Mouse (Mus musculus) liver, embryonic 16.5 days (tissue): ENCODE measurements around the gene Tex14. TPM values are rescaled to one million over a fixed set of nuclear protein-coding genes. Genes with fewer than 3 reads are reported as not detected.
A peak's percentile ranks its signal among the peaks of the same experiment; 100 is the strongest.
"Not testable (repeated sequence)": the region's sequence is repeated elsewhere in the genome, so short reads cannot be mapped to it uniquely, and the experiment has no call there.

Source experiments
- ATAC-seq: fragments of 200-750 bp; cut with Nextera tagmentation; 2 replicates; pipeline ENCODE4 v1.8.0; 2017; ENCODE audit warnings: low read depth, mild to moderate bottlenecking, moderate number of reproducible peaks, moderate library complexity
- H3K27ac ChIP-seq: fragments of 300-500 bp; sonication (generic); 2 replicates; pipeline ENCODE4 v1.5.1; 2014; ENCODE audit warnings: mild to moderate bottlenecking, low read length
- H3K27me3 ChIP-seq: fragments of 300-500 bp; sonication (generic); 2 replicates; pipeline ENCODE4 v1.6.1; 2014; ENCODE audit warnings: low read depth, low read length, mixed read lengths; ENCODE audit not compliant: control insufficient read depth, insufficient read depth
- H3K36me3 ChIP-seq: fragments of 300-500 bp; sonication (generic); 2 replicates; pipeline ENCODE4 v1.6.1; 2014; ENCODE audit warnings: mild to moderate bottlenecking; ENCODE audit not compliant: control insufficient read depth, insufficient read depth
- H3K4me1 ChIP-seq: fragments of 300-500 bp; sonication (generic); 2 replicates; pipeline ENCODE4 v1.6.1; 2014; ENCODE audit warnings: low read depth, low read length, mixed read lengths; ENCODE audit not compliant: control insufficient read depth
- H3K4me2 ChIP-seq: fragments of 300-500 bp; sonication (generic); 2 replicates; pipeline ENCODE4 v1.6.1; 2014; ENCODE audit warnings: low read depth, low read length, mixed read lengths
- H3K4me3 ChIP-seq: fragments of 300-500 bp; sonication (generic); 2 replicates; pipeline ENCODE4 v1.5.1; 2014; ENCODE audit warnings: low read depth, mild to moderate bottlenecking, low read length
- H3K9ac ChIP-seq: fragments of 300-500 bp; sonication (generic); 2 replicates; pipeline ENCODE4 v1.6.1; 2014; ENCODE audit warnings: low read depth, low read length
- H3K9me3 ChIP-seq: fragments of 300-500 bp; sonication (generic); replicated peaks from 2 replicates; pipeline ENCODE4 v1.6.1; 2016; ENCODE audit warnings: low read length; ENCODE audit not compliant: control insufficient read depth
- WGBS: fragments of 180-500 bp; shearing (Covaris S2); extraction: QIAGEN DNeasy Blood & Tissue Kit; methylation state at CpG from one replicate; pipeline ENCODE4 v1.1.7; 2014; ENCODE audit not compliant: insufficient replicate concordance; 5-methylcytosine and 5-hydroxymethylcytosine counted together
- polyA plus RNA-seq: library from polyadenylated mRNA; unstranded; fragments of >200 nt; fragmentation: Nextera tagmentation; extraction: Ambion mirVana; gene quantifications from 2 replicates; pipeline ENCODE4 v1.2.1, GENCODE M21; 2015

Gene Tex14
- polyA plus RNA-seq, 1 experiment from 2014 or later, result 0.21 TPM

DNA sequence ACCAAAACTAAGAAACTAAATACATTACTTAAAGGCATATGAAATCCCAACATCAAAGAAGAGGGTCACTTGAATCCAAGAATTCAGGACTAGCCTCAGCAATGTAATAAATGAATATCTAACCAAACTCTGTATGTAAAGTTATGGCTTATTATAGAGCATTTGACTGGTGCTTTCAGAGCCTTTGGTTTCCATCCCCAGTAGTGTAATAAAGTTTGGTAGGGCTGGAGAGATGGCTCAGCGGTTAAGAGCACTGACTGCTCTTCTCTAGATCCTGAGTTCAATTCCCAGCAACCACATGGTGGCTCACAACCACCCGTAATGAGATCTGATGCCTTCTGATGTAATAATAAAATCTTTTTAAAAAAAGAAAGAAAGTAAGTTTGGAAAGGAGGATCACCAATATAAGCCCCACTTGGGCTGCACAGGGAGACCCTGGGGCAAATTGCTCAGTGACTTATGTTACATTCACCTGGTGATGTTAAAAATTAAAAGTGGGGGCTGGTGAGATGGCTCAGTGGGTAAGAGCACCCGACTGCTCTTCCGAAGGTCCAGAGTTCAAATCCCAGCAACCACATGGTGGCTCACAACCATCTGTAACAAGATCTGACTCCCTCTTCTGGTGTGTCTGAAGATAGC, 59.0 kb downstream of the Tex14 start:
- not testable (repeated sequence) for H3K27ac ChIP-seq, H3K36me3 ChIP-seq, H3K27me3 ChIP-seq, H3K9ac ChIP-seq, H3K9me3 ChIP-seq, H3K4me2 ChIP-seq, H3K4me3 ChIP-seq, ATAC-seq
- WGBS, result 71% methylated on average over 4 of the region's 4 CpGs
- H3K4me1 ChIP-seq, result peaks cover 18% of the 10 kb centered on the region

- H3K4me1 ChIP-seq, result peaks cover 24% of the 10 kb centered on the region
- WGBS, result 23% methylated on average over 6 of the region's 6 CpGs
- no peak overlapping the region for H3K4me3 ChIP-seq
- H3K9me3 ChIP-seq, result no peaks in the 10 kb centered on the region
- 0 out of 2 replicates have a peak overlapping the region, but pooled peaks have one; percentile 17 for H3K27ac ChIP-seq
- H3K9ac ChIP-seq, result peak overlapping the region; percentile 8; the same call in 1 of the 2 replicates
- peak overlapping the region; percentile 38 for H3K4me2 ChIP-seq
- no peak for ATAC-seq
- H3K27me3 ChIP-seq, result no peaks in the 10 kb centered on the region
- H3K36me3 ChIP-seq, result no peaks in the 10 kb centered on the region
Observed at GRCm38 (mm10) chr11:87465990-87466593, 61.2 kb downstream of the Tex14 start.

GRCm38 (mm10) chr11:87467491-87468277, 62.8 kb downstream of the Tex14 start:
- H3K4me2 ChIP-seq, result no peak overlapping the region
- H3K9ac ChIP-seq, result no peak overlapping the region

DNA sequence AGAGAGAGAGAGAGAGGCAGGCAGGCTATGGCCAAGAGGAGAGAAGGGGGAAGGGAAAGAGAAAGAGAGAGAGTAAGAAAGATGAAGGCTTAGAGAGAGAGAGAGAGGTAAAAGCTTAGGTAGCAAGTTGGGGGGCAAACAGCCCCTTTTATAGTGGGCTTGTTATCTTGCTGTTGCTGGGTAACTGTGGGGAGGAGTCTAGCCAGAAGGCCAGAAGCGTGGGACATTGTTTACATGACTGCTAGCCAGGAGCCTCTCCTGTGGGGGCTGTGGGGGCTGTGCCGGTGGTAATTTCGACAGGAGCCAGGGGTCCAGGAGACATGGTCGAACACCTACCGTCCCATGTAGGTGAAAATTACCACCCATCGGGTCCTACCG, 63.4 kb downstream of the Tex14 start:
- no peak overlapping the region for H3K4me2 ChIP-seq
- no peak overlapping the region for H3K4me3 ChIP-seq
- no peak overlapping the region for H3K27ac ChIP-seq
- WGBS, result 39% methylated on average over 7 of the region's 7 CpGs
- H3K27me3 ChIP-seq, result no peaks in the 10 kb centered on the region
- H3K36me3 ChIP-seq, result no peaks in the 10 kb centered on the region
- H3K9me3 ChIP-seq, result no peaks in the 10 kb centered on the region
- H3K4me1 ChIP-seq, result peaks cover 21% of the 10 kb centered on the region
- H3K9ac ChIP-seq, result no peak overlapping the region
- no peak for ATAC-seq

More at GRCm38 (mm10) chr11:87467491-87468277, 62.8 kb downstream of the Tex14 start:
- ATAC-seq, result no peak
- no peak overlapping the region for H3K27ac ChIP-seq
- no peak overlapping the region for H3K4me3 ChIP-seq
- H3K36me3 ChIP-seq, result no peaks in the 10 kb centered on the region
- peaks cover 21% of the 10 kb centered on the region for H3K4me1 ChIP-seq
- WGBS, result 37% methylated on average over 19 of the region's 19 CpGs
- H3K9me3 ChIP-seq, result no peaks in the 10 kb centered on the region
- H3K27me3 ChIP-seq, result no peaks in the 10 kb centered on the region

- Histone ChIP-seq H3K27ac (no peak overlapping the region), H3K36me3 (no peaks in the 10 kb centered on the region), H3K4me3 (no peak overlapping the region), H3K27me3 (no peaks in the 10 kb centered on the region), H3K4me2 (no peak overlapping the region), H3K9me3 (no peaks in the 10 kb centered on the region), H3K4me1 (peaks cover 19% of the 10 kb centered on the region), H3K9ac (no peak overlapping the region)
- 73% methylated on average over 9 of the region's 9 CpGs for WGBS
- ATAC-seq, result no peak
Observed at GRCm38 (mm10) chr11:87468706-87469315, 63.9 kb downstream of the Tex14 start.

DNA sequence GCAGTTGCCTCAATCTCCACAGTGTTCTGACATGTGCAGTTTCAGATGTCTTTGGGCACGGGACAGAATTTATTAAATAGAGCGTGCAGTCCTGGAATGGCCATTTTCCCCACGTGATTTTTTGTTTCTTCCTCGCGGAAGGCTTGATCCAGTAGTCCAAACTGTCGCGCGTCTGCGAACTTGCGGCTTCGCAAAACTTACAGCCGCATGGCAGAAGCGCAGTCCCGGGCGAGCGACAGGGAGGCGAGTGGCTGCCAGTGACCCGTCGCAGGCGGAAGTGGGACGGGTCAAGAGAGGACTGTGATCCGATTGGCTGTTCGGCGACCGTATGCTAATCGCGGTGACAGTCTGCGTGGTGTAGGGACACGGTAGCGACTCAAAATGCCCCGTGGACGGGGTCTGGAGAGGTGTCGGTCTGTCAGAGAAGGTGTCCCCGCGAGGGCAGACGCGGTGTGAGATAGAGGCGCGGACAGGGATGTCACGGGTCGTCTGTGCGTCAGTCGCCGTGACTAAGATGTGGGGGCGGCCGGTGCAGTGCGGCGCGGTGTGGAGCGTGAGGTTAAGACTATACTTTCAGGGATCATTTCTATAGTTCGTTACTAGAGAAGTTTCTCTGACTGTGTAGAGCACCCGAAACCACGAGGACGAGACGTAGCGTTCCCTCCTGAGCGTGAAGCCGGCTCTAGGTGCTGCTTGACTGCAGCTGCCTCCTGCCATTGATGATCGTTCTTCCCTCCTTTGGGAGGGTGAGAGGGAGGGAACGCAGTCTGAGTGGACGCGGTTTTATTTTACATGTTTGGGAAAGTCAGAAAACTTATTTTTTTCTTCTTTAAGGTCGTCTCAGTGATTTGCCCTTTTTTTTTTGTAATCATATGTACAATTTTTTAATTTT, 66.2 kb downstream of the Tex14 start:
- ATAC-seq, result peak; percentile 98
- H3K9me3 ChIP-seq, H3K27me3 ChIP-seq, H3K36me3 ChIP-seq: not testable (repeated sequence)
- H3K9ac ChIP-seq, result peak overlapping the region; percentile 61
- peak overlapping the region; percentile 71 for H3K4me2 ChIP-seq
- H3K4me3 ChIP-seq, result peak overlapping the region; percentile 46
- H3K4me1 ChIP-seq, result peaks cover 13% of the 10 kb centered on the region
- H3K27ac ChIP-seq, result 0 out of 2 replicates have a peak overlapping the region, but pooled peaks have one; percentile 22
- under 1% methylated on average over 25 of the region's 63 CpGs for WGBS

GRCm38 (mm10) chr11:87471699-87471997, 66.8 kb downstream of the Tex14 start:
- not testable (repeated sequence) for H3K9ac ChIP-seq, H3K27me3 ChIP-seq, H3K4me2 ChIP-seq, H3K27ac ChIP-seq, H3K4me3 ChIP-seq, H3K36me3 ChIP-seq, H3K9me3 ChIP-seq
- peak; percentile 18; the same call in 1 of the 2 replicates for ATAC-seq
- 0% methylated on average over 1 of the region's 3 CpGs for WGBS
- peaks cover 11% of the 10 kb centered on the region for H3K4me1 ChIP-seq

GRCm38 (mm10) chr11:87472058-87472457, 67.2 kb downstream of the Tex14 start:
- H3K4me1 ChIP-seq, result peaks cover 11% of the 10 kb centered on the region
- not testable (repeated sequence) for H3K36me3 ChIP-seq, H3K9me3 ChIP-seq, H3K4me2 ChIP-seq, H3K4me3 ChIP-seq, ATAC-seq, H3K27me3 ChIP-seq, H3K9ac ChIP-seq, H3K27ac ChIP-seq
- WGBS, result 28% methylated on average over 3 of the region's 4 CpGs
